Mouse (Mus musculus) frontal cortex, postnatal 36 days (tissue): ENCODE measurements around the gene Eef1g.
"Not testable (repeated sequence)": the region's sequence is repeated elsewhere in the genome, so short reads cannot be mapped to it uniquely, and the experiment has no call there.

Experiments used
- DNase-seq, 2 experiments: peaks; one replicate each; pipeline ENCODE4 v3.0.0; 2022; ENCODE audit warnings: low spot score in 2 of 2

The Eef1g gene

DNA sequence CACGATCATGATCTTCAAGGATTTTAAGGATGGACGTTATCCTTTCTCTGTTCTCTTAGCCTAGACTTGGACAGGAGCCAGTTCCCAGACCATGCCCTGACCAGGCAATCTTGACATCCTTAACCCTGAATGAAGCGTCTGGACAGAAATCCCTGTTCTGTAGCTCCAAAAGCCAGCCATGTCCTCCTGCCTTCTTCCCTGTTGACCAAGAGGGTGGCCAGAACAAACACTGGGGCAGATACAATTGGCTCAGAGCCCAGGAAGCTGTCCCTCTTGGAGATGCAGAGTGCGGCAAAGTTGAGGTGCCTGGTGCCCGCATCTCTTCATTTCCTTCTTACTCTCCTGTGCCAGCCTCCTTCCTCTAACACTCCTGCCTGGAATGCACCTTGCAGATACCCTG, 19.1 kb downstream of the Eef1g start:
- no peak for DNase-seq

DNA sequence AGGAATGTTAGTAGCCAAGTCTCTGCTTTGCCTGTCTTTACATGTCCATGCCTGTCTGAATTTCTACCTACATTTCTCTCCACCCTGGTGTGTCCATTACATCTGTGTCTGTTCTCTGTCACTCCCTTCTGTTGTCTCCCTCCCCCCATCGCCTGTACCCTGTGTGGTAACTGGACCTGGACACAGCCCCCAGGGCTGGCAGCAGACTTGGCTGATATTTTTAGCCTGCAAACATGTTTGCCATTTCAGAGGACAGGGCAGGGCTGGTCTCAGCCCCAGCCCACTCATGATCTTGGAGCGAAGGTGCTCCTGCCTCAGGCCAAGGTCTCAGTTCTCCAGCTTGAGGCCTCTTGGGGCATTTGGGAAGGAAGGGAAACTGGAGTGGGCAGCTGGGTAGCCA, 21.0 kb downstream of the Eef1g start:
- no peak for DNase-seq

DNA sequence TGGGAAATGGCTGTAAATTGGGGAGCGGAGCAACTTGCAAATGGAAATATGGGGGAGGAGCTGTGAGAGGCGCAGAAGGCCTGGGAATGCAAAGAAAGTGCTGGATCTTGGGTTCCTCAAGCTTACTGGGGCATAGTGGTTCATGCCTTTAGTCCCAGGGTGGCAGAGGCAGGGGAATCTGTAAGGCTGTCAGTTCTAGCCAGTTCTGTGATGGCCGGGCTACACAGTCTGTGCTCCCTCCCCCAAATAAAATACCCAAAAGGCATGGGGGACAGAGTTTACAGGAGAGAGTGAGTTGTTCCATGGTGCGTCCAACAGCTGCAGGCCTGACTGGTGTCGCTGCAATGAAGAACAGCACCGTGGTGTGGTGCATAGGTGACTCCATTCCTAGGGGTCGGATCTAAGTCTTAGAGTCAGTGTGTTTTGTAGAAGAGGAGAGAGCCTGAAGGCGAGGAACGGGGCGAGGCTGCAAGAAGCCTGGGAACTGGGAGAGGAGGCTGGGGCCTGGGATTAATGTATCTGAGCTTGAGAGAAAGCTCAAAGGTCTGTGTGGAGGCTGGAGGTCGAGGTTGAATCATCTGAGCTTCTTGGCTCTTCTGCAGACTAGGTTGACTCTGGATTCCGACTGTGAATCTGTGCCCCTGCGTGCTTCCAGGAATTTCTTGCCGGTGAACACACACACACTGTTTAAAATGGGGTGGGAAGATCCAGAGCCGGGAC, 21.7 kb downstream of the Eef1g start:
- DNase-seq, result no peak

DNA sequence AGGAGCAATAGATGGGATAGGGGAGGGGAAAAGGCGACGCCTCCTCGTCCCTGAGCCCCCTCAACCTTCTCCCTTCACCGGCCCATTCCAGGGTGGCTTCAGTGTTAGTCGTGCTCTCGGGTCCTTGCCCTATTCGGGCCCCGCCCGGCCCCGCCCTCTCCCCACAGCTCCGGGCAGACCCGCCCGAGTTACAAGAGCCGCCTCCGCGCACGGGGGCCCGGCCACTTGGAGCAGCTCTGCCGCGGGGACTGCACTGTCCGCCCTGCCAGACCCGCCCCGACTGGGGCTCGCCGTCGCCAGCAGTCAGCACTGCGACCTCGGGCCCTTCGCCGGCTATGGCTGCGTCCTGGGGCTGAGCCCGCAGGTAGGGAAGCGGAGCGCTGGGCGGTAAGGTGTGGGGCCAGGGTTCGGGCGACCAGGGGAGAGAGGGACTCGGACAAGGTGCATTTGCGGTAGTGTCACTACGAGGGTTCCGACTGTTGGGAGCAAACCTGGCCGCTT, 22.3 kb downstream of the Eef1g start, which contains the start of gene Ahnak:
Ahnak (plus strand) TSS at position 219 of the 501 bp plus-strand sequence.
- no peak for DNase-seq

DNA sequence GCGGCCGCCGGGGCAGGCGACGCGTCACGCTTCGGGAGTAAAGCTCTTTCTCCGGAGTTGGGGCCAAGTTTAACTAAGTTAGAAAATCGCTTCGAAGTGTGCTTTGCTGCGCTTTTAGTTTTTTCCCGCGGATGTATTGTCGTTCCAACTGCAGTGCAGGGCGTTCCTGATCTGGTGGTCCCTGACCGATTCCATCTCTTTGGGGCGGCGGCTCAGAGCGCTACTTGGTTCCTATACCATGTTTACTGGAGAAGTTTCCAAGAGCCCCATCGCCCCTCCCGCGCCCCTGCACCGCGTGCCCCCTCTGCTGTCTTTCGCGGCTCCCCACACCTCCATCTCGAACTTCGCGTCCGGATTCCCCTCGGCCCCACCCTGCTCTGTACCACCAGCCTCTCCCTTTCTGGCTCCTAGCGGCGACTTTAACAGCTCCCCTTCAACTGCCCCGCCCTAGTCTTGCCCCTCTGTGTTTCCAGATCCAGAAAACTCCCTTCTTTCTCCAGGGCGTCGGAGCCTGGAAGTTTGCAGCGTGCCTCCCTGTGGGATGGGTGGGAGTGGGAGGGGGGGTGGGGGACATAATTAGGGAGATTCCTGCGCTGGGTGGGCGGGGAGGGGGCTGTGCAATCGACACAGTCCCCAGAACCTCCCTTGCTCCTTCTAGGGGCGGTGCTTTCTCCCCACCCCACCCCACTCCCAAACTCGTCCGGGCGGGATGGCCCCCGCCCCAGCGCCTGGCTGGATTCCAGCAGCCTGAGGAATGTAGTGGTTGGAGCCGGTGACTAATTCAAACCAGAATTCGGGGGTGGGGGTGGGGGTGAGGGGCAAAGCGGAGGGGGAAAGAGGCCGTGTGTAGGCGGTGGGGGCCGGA, 23.0 kb downstream of the Eef1g start:
- no peak for DNase-seq

DNA sequence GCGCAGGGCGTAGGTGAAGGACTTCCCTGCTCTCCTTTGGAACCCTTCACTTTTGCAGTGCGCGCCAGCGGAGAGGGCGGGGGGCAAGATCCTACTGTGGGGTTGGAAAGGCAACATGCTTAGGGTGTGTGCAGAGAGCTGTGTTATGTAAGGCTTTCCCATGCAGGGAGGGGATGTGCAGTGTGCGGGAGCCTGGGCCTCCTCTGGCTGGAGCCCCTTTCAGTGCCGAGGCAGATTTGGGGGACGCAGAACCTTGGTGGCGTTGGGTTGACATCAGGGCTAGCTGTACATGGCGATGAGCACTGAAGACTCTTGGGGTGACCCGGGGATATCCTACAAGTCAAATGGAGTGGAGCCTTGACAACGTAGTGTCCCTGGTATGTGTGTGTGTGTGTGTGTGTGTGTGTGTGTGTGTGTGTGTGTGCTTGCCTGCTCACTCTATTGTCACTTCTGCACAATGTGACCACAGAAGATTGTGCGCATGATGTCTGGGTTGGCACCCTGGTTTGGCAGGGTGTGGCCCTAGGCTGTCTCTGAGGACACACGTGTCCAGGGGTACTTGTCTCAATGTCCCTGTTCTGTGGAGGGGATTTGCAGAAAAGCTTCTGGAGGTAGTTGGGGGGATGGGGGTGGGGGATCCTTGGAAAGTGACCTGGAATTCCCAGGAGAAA, 23.7 kb downstream of the Eef1g start:
- DNase-seq, result no peak

DNA sequence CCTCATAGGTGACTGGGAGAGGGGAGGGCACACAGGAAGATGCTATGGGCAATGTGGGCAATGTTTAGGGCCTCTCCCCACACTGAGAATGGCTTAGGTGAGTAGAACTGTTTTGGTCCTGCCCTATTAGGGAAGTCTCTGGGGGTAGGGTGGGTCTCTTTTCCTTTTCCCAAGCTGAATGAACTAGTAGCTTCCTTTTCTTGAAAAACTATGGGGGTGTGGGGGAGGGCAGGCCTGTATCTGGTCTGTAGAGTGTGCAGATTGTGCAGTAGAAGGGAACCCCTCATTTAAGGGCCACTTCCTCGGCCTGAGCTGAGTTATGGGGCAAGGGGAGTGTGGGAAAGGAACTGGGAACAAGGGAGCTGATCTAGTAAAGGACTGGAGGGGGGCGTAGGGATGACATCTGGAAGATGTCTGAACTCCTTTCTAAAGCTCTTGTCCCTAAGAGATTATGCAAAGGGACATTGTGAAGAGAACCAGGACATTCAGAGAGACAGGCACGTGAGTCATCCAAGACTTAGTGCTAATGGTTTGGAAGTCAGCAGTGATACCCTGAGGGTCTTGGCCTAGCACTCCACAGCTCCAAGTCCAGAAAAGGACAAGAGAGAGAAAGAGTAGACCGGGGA, 24.5 kb downstream of the Eef1g start:
- no peak for DNase-seq

DNA sequence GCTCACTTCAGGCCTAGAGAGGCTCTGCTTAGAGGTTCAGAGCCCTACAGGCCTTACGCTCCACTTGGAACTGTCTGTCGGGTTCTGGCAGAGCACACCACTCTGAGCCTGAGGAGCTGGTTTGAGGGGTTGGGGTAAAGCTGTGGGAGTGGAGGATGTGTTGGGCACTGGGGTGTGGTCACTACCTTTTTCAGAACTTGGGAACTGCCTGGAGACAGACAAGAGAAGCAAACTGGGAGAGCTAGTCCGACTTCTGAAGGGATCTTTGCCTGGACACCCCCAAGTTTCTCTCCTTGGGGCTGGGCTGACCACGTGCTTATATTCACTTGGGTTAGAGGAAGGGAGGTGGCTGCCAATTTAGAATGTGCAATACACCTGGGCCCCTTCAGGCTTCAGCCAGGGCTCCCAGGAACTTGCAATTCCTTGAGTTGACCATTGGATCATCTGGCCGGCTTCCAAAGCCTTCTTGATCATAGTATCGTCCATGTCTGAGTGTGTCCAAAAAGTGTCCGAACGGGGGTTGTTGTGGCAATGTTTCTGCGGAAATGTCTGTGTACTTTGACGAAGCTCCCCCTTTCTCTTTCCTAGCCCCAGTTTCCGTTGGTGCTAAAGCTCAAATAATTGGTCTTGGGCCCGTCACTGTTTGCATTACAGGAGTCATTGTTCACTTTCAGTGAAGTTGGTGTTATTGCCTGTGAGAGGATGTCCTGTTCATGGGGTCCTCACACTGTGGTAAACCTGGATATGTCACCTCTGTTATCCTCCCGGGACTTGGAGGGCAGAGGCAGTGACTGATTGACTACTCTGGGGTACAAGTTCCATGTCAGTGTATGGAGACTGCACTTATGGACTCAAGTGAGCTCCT, 25.3 kb downstream of the Eef1g start:
- DNase-seq, result no peak

DNA sequence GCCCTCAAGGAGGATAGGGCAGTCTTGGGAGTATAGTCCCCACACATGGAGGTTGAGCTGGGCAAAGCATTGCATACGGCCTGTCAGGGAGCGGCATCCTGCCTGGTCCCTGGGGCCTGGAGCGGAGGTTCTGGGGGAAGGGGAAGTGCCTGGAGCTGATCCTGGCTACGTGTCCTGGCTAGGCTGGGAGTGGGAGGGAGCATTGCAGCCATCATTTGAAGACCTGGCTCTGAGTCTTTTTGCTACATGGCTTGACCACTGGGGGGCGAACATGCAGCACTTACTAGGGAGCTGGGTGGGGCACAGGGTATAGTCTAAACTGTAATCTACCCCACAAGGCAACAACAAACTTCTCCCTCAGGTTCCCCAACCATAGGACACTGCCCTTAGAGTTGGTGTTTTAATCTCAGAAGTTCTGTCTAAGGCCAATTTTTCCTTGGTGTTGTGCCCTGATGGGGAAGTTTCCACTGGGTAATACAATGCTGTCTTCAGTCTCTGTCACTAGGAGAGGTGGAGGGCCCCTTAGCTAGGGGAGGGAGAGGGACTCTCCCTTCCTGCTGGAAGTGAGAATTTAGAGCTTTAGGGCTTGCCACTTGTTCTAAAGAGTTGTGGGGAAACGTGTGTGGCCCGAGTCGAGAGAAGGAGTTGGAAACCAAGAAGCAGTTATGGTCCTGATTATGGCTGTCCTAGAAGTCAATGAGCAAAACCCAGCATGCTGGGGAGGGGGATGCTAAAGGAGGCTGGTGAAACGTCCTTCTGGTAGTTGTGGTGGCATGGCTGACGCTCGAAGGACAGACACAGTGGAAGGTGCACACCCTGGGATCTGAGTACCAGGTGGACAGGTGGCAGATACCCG, 26.2 kb downstream of the Eef1g start:
- DNase-seq, result peak; percentile 71 to 72

DNA sequence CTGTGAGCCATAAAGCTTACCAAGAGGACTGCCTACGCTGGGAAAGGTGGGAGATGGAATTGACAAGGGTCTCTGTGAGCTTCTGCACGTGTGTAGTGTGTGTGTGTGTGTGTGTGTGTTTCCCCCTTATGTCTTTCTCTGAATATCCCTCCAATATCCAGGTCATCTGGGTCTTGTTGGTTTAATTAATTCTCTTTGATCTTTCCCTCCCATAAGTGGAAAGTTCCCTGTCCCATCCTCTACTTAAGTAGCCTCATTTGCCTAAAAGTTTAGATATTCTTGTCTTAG, 26.7 kb downstream of the Eef1g start:
- DNase-seq, result no peak

DNA sequence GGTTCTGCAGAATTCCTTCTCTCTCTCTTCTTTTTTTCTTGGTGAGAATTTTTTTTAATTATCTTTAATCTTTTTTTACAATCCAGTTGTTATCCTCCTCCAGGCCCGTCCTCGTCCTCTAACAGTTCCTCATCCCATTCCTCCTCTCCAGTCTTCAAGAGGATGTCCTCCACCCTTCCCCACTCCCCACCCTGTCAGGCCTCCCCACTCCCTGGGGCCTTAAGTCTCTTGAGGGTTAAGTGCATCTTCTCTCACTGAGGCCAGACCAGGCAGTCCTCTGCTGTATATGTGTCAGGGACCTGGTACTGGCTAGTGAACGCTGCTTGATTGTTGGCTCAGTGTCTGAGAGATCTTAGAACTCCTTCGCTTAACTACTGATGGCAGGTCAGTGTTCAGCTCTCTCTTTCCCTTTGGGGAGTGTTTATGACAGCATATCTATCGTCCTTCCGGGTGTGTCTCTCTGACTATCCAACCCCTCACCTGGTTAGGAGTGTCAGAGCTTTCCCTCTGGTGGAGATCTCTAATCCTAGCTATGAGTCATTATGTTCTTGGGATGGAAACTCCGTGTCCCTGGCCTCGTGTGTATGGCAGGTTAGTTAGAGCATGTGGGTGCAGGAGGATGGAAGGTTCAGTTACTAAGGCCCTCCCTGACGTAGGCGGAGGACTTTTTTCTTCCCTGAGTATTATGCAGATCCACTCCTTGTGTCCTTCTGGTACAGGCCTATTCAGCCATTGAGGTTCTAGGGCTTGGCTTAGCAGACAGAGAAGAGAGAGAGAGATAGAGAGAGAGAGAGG, 28.2 kb downstream of the Eef1g start:
- no peak for DNase-seq

DNA sequence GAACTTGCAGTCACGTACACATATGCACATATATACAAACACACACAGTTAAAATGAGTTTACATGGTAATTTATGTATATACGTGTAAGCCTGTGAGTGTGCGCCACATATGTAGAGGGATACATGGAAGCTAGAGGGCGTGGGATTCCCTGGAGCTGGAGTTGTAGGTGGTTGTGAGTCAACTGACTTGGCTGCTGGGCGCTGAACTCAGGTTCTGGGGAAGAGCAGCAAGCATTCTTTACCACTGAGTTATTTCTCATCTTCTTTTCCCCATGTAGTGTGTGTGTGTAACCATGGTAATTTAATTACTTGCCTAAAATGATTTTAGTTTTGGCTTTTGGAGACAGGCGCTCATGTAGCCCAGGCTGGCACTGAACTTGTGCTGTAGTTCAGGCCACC, 29.8 kb downstream of the Eef1g start:
- DNase-seq, result no peak

DNA sequence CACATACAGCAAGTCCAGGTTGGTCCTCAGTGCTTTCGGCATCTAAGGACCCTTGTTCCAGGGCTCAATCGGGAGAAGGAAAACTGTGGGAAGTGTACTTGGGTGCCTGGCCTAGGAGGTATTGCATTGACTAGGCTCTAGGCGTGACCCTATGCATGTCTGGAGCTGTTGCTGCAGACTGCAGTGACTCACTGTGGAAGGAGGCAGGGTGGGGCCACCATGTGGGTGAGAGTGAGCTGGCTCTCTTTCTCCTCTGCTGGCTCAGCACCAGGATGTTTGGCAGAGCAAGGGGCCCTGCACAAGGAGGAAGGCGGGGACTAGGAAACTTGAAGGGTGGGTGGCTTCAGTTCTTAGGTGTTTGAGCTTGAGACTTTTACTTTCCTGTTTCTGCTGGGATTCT, 30.7 kb downstream of the Eef1g start:
- DNase-seq, result peak; percentile 78

DNA sequence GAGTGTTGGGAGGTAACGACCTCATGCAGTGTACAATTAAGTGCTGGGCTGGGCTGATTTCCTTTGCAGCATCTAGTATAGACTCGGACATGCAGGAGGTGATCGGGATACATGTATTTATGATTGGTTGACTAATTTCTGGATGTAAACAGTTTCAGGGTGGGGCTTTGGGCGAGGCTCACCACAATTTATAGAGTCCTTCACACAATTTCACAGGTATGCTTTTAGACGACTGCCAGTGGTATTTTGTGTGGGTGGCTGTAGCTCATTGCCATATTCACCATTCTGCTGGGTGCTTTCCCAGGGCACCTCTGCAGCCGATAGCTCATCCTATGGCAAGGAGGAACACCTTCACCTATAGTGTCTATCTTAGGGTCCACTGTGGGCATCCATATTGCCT, 31.7 kb downstream of the Eef1g start:
- DNase-seq, result no peak

DNA sequence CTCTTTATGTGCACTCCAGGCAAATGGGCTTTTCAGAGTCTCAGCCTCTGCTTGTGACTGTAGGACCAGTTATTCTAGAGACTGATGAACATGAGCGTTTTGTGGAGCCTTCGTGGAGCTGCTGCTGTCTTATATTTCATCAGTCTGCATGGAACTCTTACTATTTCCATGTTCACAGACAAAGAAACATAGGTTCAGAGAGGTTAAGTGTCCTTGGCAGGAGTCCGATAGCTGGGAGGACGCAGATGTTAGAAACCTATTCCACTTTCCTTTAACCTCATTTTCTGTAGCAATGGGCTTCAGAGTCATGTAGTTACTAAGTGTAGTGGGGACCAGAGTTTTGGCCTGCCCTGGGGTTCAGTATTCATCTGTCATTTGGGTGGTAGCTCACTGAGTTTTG, 32.4 kb downstream of the Eef1g start:
- no peak for DNase-seq

DNA sequence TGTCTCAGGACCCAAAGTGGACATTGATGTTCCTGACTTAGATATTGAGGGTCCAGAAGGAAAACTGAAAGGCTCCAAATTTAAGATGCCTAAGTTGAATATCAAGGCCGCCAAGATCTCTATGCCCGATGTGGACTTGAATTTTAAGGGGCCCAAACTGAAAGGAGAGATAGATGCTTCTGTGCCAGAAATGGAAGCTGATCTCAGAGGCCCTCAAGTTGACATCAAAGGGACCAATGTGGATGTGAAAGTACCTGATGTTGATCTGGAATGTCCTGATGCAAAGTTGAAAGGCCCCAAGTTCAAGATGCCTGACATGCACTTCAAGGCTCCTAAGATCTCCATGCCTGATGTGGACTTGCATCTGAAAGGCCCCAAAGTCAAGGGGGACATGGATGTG, 40.1 kb downstream of the Eef1g start:
- DNase-seq, result not testable (repeated sequence)

DNA sequence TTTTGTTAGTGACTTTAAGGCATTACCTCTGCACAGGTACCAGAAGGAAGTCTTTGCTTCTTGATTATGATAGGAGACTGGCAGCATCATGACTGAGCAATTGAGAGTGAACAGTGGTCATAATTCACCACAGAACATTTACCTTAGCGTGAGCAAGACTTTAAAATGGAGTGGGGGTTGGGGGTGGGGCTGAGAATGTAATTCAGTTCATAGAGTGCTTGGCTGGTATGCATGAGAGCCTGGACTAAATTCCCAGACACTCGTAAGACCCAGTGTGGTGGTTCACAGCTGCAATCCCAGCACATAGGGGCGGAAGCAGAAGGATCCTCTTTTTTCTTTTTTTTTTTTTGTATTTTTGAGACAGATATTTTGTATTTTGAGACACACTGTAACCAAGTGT, 52.5 kb downstream of the Eef1g start:
- no peak for DNase-seq

DNA sequence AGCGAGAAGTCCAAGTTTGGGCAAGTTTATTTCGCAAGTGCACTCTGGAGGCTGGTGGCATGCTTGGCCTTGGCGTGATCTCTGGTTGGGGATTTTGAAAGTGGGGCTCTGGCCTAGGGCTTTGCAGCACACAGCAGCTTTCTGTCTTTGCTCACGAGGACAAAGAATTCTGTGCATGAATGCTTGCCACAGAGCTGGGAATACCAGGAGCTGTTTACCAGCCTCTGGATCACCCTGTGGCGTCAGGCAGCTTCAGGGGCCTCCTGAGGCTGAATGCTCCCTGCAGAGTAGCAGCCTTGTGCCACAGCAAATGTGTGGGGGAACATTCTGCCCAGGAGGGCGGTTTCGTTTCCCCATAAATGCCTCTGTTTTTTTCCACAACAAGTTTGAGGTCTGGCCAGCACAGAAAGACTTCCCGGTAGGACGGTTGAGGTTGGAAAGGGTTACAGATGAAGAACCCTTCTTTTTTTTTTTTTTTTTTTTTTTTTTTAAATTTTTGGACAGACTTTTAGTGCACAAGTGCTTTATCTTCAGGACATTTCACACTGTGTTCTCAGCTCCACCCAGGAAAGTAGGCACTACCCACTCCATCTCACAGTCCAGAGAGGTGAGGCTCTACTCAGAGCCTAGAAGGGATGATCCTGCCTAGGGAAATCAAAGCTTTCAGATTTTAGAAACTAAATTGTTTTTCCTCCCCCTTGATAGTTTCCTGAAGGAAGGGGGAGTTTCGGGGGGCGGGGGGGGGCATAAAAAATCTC, 56.4 kb downstream of the Eef1g start:
- DNase-seq, result peak; percentile 11 to 15
